Mouse (Mus musculus) limb, embryonic 14.5 days (tissue): ENCODE measurements around the gene Trio. TPM values are rescaled to one million over a fixed set of nuclear protein-coding genes. Genes with fewer than 3 reads are reported as not detected.

ENCODE experiments used
- ATAC-seq: fragments of 200-750 bp; cut with Nextera tagmentation; 2 replicates; pipeline ENCODE4 v1.8.0; 2017; ENCODE audit warnings: low read depth, moderate number of reproducible peaks, moderate TSS enrichment; ENCODE audit not compliant: low FRiP score
- DNase-seq: peaks from one replicate; pipeline ENCODE4 v3.0.0-alpha.2; 2015; ENCODE audit warnings: low spot score
- H3K27ac ChIP-seq: fragments of 300-500 bp; sonication (generic); replicated peaks from 2 replicates; pipeline ENCODE4 v1.5.1; 2014; ENCODE audit warnings: low read depth, mild to moderate bottlenecking, low read length, moderate library complexity, mixed read lengths
- H3K27me3 ChIP-seq: fragments of 300-500 bp; sonication (generic); 2 replicates; pipeline ENCODE4 v1.6.1; 2014; ENCODE audit warnings: low read length, mixed read lengths; ENCODE audit not compliant: control insufficient read depth, insufficient read depth
- H3K36me3 ChIP-seq: fragments of 300-500 bp; sonication (generic); 2 replicates; pipeline ENCODE4 v1.6.1; 2014; ENCODE audit warnings: mild to moderate bottlenecking, low read length, moderate library complexity, mixed read lengths; ENCODE audit not compliant: control insufficient read depth, insufficient read depth
- H3K4me1 ChIP-seq: fragments of 300-500 bp; sonication (generic); 2 replicates; pipeline ENCODE4 v1.6.1; 2014; ENCODE audit warnings: antibody characterized with exemption, low read length, mixed read lengths; ENCODE audit not compliant: control insufficient read depth, insufficient read depth
- H3K4me2 ChIP-seq: fragments of 300-500 bp; sonication (generic); replicated peaks from 2 replicates; pipeline ENCODE4 v1.6.1; 2014; ENCODE audit warnings: low read depth, mild to moderate bottlenecking, low read length, moderate library complexity; ENCODE audit not compliant: severe bottlenecking
- H3K4me3 ChIP-seq: fragments of 300-500 bp; sonication (generic); replicated peaks from 2 replicates; pipeline ENCODE4 v1.5.1; 2014; ENCODE audit warnings: low read length
- H3K9ac ChIP-seq: fragments of 300-500 bp; sonication (generic); 2 replicates; pipeline ENCODE4 v1.6.1; 2014; ENCODE audit warnings: mild to moderate bottlenecking, low read depth, low read length, moderate library complexity; ENCODE audit not compliant: severe bottlenecking
- H3K9me3 ChIP-seq: fragments of 300-500 bp; sonication (generic); 2 replicates; pipeline ENCODE4 v1.6.1; 2016; ENCODE audit warnings: low read length; ENCODE audit not compliant: control insufficient read depth
- POLR2A ChIP-seq: fragments of 200-500 bp; IDR thresholded peaks from 2 replicates; pipeline ENCODE4 v1.8.0; 2012; ENCODE audit warnings: inconsistent platforms, mild to moderate bottlenecking, moderate library complexity, borderline replicate concordance; ENCODE audit not compliant: insufficient read depth, insufficient read length; ENCODE audit errors: extremely low read depth
- WGBS: fragments of 180-500 bp; shearing (Covaris S2); extraction: QIAGEN DNeasy Blood & Tissue Kit; methylation state at CpG from one replicate; pipeline ENCODE4 v1.1.7; 2014; 5-methylcytosine and 5-hydroxymethylcytosine counted together
- polyA plus RNA-seq, 2 experiments: library from polyadenylated mRNA; depleted of rRNA in 1 of 2; stranded (reverse) in 1 of 2; unstranded in 1 of 2; fragments of >200 nt; fragmentation: Nextera tagmentation in 1 of 2; extraction: Ambion mirVana in 1 of 2; gene quantifications; 2 replicates each; pipeline versions ENCODE4 v1.2.1 to v1.2.3; 2012 to 2014

Trio gene
- polyA plus RNA-seq, 2 experiments, result 78.7 to 230 TPM

GRCm38 (mm10) chr15:27923280-27923986 is 102.2 kb downstream of the Trio start:
- H3K9ac ChIP-seq, result 0 out of 2 replicates have a peak overlapping the region, but pooled peaks have one; percentile 13
- TF ChIP-seq POLR2A, result no peak
- no peaks in the 10 kb centered on the region for H3K9me3 ChIP-seq
- H3K4me3 ChIP-seq, result peak overlapping the region; percentile 23
- peak; percentile 81 for DNase-seq
- no peak overlapping the region for H3K27ac ChIP-seq
- H3K27me3 ChIP-seq, result no peaks in the 10 kb centered on the region
- 7% methylated on average over 21 of the region's 21 CpGs for WGBS
- ATAC-seq, result peak; percentile 88
- no peaks in the 10 kb centered on the region for H3K36me3 ChIP-seq
- H3K4me1 ChIP-seq, result peaks cover 46% of the 10 kb centered on the region
- H3K4me2 ChIP-seq, result peak overlapping the region; percentile 49

GRCm38 (mm10) chr15:27920751-27921150 is 104.9 kb downstream of the Trio start:
- no peaks in the 10 kb centered on the region for H3K36me3 ChIP-seq
- H3K4me3 ChIP-seq, result no peak overlapping the region
- H3K9me3 ChIP-seq, result no peaks in the 10 kb centered on the region
- H3K4me2 ChIP-seq, result no peak overlapping the region
- WGBS, result 47% methylated on average over 3 of the region's 3 CpGs
- DNase-seq (no peak), ATAC-seq (no peak)
- no peak for TF ChIP-seq POLR2A
- H3K27me3 ChIP-seq, result no peaks in the 10 kb centered on the region
- H3K27ac ChIP-seq, result no peak overlapping the region
- H3K9ac ChIP-seq, result no peak overlapping the region
- peaks cover 31% of the 10 kb centered on the region for H3K4me1 ChIP-seq

- no peaks in the 10 kb centered on the region for H3K27me3 ChIP-seq
- TF ChIP-seq POLR2A, result no peak
- 20% methylated on average over 5 of the region's 5 CpGs for WGBS
Measured at GRCm38 (mm10) chr15:27919540-27919939, 106.1 kb downstream of the Trio start.

GRCm38 (mm10) chr15:27918798-27919197 is 106.8 kb downstream of the Trio start:
- no peak overlapping the region for H3K27ac ChIP-seq
- no peak overlapping the region for H3K4me3 ChIP-seq
- WGBS, result 69% methylated on average over 9 of the region's 9 CpGs
- no peak overlapping the region for H3K4me2 ChIP-seq
- H3K36me3 ChIP-seq, result no peaks in the 10 kb centered on the region
- TF ChIP-seq POLR2A, result no peak
- H3K9me3 ChIP-seq, result no peaks in the 10 kb centered on the region
- ATAC-seq, result no peak
- no peak overlapping the region for H3K9ac ChIP-seq
- H3K4me1 ChIP-seq, result peaks cover 15% of the 10 kb centered on the region
- H3K27me3 ChIP-seq, result no peaks in the 10 kb centered on the region
- DNase-seq, result no peak

More at GRCm38 (mm10) chr15:27919540-27919939, 106.1 kb downstream of the Trio start:
- ATAC-seq, result peak; percentile 45; the same call in 1 of the 2 replicates
- peaks cover 20% of the 10 kb centered on the region for H3K4me1 ChIP-seq
- H3K27ac ChIP-seq, result no peak overlapping the region
- H3K36me3 ChIP-seq, result no peaks in the 10 kb centered on the region
- no peak overlapping the region for H3K4me3 ChIP-seq
- no peaks in the 10 kb centered on the region for H3K9me3 ChIP-seq
- peak; percentile 76 for DNase-seq
- H3K4me2 ChIP-seq, result no peak overlapping the region
- H3K9ac ChIP-seq, result no peak overlapping the region

GRCm38 (mm10) chr15:27916204-27916603 is 109.4 kb downstream of the Trio start:
- H3K4me1 ChIP-seq, result peaks cover 2% of the 10 kb centered on the region; the same call in 1 of the 2 replicates
- H3K9me3 ChIP-seq, result no peaks in the 10 kb centered on the region
- H3K36me3 ChIP-seq, result 0 out of 2 replicates have a peak, but pooled peaks cover 3% of the 10 kb centered on the region
- WGBS, result 55% methylated on average over 4 of the region's 4 CpGs
- no peak for DNase-seq
- H3K9ac ChIP-seq, result no peak overlapping the region
- no peaks in the 10 kb centered on the region for H3K27me3 ChIP-seq
- no peak for ATAC-seq
- TF ChIP-seq POLR2A, result no peak
- H3K4me2 ChIP-seq, result no peak overlapping the region
- H3K4me3 ChIP-seq, result no peak overlapping the region
- no peak overlapping the region for H3K27ac ChIP-seq
